Mouse (Mus musculus) limb, embryonic 12.5 days (tissue): ENCODE measurements around the gene Actn3. TPM values are rescaled to one million over a fixed set of nuclear protein-coding genes. Genes with fewer than 3 reads are reported as not detected.

ENCODE experiments used
- ATAC-seq: fragments of 200-750 bp; cut with Nextera tagmentation; 2 replicates; pipeline ENCODE4 v1.8.0; 2017; ENCODE audit warnings: low read depth, moderate TSS enrichment; ENCODE audit not compliant: insufficient number of reproducible peaks, insufficient read depth, low FRiP score, low TSS enrichment
- H3K27ac ChIP-seq: fragments of 300-500 bp; sonication (generic); 2 replicates; pipeline ENCODE4 v1.5.1; 2016; ENCODE audit warnings: mild to moderate bottlenecking, moderate library complexity
- H3K27me3 ChIP-seq: fragments of 300-500 bp; sonication (generic); 2 replicates; pipeline ENCODE4 v1.6.1; 2016; ENCODE audit warnings: mild to moderate bottlenecking, moderate library complexity
- H3K36me3 ChIP-seq: fragments of 300-500 bp; sonication (generic); 2 replicates; pipeline ENCODE4 v1.6.1; 2016; ENCODE audit warnings: mild to moderate bottlenecking, moderate library complexity
- H3K4me1 ChIP-seq: fragments of 300-500 bp; sonication (generic); replicated peaks from 2 replicates; pipeline ENCODE4 v1.6.1; 2016
- H3K4me2 ChIP-seq: fragments of 300-500 bp; sonication (generic); 2 replicates; pipeline ENCODE4 v1.6.1; 2016; ENCODE audit warnings: mild to moderate bottlenecking, moderate library complexity
- H3K4me3 ChIP-seq: fragments of 300-500 bp; sonication (generic); replicated peaks from 2 replicates; pipeline ENCODE4 v1.5.1; 2016; ENCODE audit warnings: mild to moderate bottlenecking
- H3K9ac ChIP-seq: fragments of 300-500 bp; sonication (generic); replicated peaks from 2 replicates; pipeline ENCODE4 v1.6.1; 2016; ENCODE audit warnings: mild to moderate bottlenecking, moderate library complexity
- H3K9me3 ChIP-seq: fragments of 300-500 bp; sonication (generic); 2 replicates; pipeline ENCODE4 v1.6.1; 2016; ENCODE audit warnings: mild to moderate bottlenecking, moderate library complexity
- WGBS: fragments of 180-500 bp; shearing (Covaris S2); methylation state at CpG from one replicate; pipeline ENCODE4 v1.1.7; 2016; 5-methylcytosine and 5-hydroxymethylcytosine counted together
- polyA plus RNA-seq: library from polyadenylated mRNA; unstranded; fragments of >200 nt; fragmentation: Nextera tagmentation; extraction: Ambion mirVana; gene quantifications from 2 replicates; pipeline ENCODE4 v1.2.1, GENCODE M21; 2016

Actn3 gene
- polyA plus RNA-seq, 1 experiment from 2014 or later = 9.0 TPM

DNA sequence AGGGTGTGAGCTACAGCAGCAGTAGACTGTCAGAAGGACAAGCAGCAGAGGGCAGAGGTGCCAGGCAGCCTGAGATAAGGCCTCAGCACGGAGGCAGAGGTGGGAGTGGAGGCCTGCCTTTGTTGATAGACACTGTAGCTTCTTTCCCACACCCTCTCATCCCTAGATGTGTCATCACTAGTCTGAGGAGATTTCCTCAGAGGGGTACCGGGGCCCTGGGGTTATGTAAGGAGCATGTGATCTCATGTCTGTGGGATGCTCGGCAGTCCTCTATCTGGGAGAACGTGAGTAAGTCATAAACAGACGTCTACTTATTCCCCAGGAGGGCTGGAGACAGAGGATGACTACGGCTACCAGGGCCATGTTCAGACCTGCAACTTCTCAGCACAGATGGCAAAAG lies 18.6 kb downstream of the Actn3 start:
- Histone ChIP-seq H3K9me3 (no peaks in the 10 kb centered on the region), H3K36me3 (peaks cover 12% of the 10 kb centered on the region; the same call in 1 of the 2 replicates), H3K27ac (no peak overlapping the region), H3K4me2 (no peak overlapping the region), H3K4me3 (no peak overlapping the region), H3K27me3 (peaks cover 12% of the 10 kb centered on the region; the same call in 1 of the 2 replicates), H3K9ac (no peak overlapping the region), H3K4me1 (peaks cover 12% of the 10 kb centered on the region)
- ATAC-seq = no peak
- 74% methylated on average over 6 of the region's 6 CpGs for WGBS

DNA sequence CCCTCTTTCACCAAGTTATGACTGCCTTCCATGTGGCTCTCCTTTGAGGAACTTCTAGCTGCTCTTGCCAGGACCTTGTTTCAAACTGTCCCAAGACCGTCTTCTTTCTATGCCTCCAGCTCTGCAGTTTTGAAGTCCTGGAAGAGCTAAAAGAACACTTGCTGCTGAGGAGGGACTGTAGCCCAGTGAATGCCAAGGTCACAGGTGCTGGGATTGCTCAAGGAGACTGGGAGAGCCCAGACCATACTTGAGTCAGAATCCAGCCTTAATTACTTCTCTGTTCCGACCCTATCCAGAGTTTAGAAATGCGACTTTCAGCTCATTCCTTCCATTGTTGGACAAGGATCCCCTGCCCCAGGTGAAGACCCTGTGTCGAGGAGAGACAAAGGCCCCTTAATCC lies 21.8 kb downstream of the Actn3 start:
- Histone ChIP-seq H3K36me3 (peaks cover 12% of the 10 kb centered on the region; the same call in 1 of the 2 replicates), H3K27ac (no peak overlapping the region), H3K4me1 (peaks cover 12% of the 10 kb centered on the region), H3K27me3 (peaks cover 7% of the 10 kb centered on the region; the same call in 1 of the 2 replicates), H3K9me3 (no peaks in the 10 kb centered on the region), H3K9ac (no peak overlapping the region; the same call in 1 of the 2 replicates), H3K4me3 (peak overlapping the region; percentile 66), H3K4me2 (peak overlapping the region; percentile 97)
- ATAC-seq = no peak
- 85% methylated on average over 4 of the region's 4 CpGs for WGBS

DNA sequence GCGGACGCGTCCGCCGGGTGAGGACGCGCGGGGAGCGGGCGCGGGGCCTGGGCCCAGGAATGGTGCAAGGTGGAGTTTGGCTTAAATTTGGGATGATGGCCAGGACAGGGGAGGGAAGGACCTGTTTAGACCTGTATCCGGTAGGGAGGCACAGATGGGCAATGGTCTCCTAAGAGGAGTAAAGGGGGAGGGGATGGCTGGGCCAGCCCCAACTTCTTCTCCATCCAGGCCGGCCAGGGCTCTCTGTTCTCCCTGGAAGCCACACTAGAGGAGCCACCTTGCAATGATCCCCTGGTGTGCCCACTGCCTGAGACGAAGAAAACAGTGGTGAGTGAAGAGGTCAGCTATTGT lies 22.3 kb downstream of the Actn3 start:
- WGBS = 2% methylated on average over 14 of the region's 14 CpGs
- Histone ChIP-seq H3K4me3 (peak overlapping the region; percentile 66), H3K27me3 (peaks cover 7% of the 10 kb centered on the region; the same call in 1 of the 2 replicates), H3K36me3 (peaks cover 10% of the 10 kb centered on the region; the same call in 1 of the 2 replicates), H3K4me1 (peaks cover 12% of the 10 kb centered on the region), H3K27ac (no peak overlapping the region), H3K9ac (peak overlapping the region; percentile 69), H3K4me2 (peak overlapping the region; percentile 97), H3K9me3 (no peaks in the 10 kb centered on the region)
- ATAC-seq = 0 out of 2 replicates have a peak, but pooled peaks have one; percentile 20

DNA sequence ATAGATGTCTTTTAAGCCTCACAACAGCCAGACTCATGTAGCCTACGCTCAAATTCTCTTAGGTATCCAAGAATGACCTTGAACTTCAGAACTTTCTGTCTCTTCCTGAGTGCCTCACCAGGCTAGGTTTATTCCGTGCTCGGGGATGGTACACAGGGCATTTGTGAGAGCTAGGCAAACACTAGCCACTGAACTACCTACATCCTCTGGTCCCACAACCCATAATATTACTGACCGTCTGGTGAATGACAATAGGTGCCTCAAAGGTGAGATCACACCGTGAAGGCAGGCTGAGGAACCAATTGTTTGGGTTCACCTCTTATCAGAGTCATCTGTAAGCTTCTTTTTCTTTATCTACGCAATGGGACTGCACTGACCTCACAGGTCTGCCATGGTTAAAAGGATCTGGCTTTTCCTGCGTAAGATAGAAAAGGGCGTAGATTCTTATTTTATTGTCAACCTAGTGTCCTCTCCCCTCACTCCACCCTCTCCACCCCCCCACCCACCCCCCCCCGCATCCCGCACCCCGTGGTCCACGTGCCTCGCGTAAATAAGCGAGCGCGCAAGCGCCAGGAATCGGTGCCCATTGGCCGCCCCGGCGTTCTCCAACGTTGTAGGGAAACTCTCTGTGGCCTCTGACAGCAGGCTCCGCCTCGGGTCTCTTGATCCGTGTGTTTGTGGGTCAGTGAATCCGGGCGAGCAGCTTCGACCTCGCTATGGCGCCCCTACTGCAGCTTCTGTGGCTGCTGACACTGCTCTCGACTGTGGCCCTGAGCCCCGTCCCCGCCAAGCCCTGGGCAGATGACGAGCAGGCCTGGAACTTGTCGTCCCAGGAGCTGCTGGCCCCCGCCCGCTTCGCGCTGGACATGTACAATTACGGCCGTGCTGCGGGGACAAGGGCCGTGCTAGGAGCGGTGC lies 22.9 kb downstream of the Actn3 start, which contains the start of gene Ctsf:
Ctsf (plus strand) TSS at position 579 of the 918 bp plus-strand sequence.
- peaks cover 7% of the 10 kb centered on the region; the same call in 1 of the 2 replicates for H3K36me3 ChIP-seq
- peaks cover 12% of the 10 kb centered on the region for H3K4me1 ChIP-seq
- H3K4me3 ChIP-seq = peak within 1 kb of the TSS; percentile 66
- H3K4me2 ChIP-seq = peak within 1 kb of the TSS; percentile 97
- H3K27me3 ChIP-seq = peaks cover 7% of the 10 kb centered on the region; the same call in 1 of the 2 replicates
- peak within 1 kb of the TSS; percentile 69 for H3K9ac ChIP-seq
- H3K27ac ChIP-seq = no peak within 1 kb of the TSS
- WGBS = 5% methylated on average over 45 of the region's 45 CpGs
- H3K9me3 ChIP-seq = no peaks in the 10 kb centered on the region
- peak; percentile 63; the same call in 1 of the 2 replicates for ATAC-seq

GRCm38 (mm10) chr19:4850281-4850680 lies 27.4 kb downstream of the Actn3 start:
- Histone ChIP-seq H3K9me3 (no peaks in the 10 kb centered on the region), H3K27me3 (peaks cover 7% of the 10 kb centered on the region; the same call in 1 of the 2 replicates), H3K4me1 (peaks cover 4% of the 10 kb centered on the region), H3K4me3 (no peak overlapping the region), H3K27ac (no peak overlapping the region), H3K9ac (no peak overlapping the region), H3K36me3 (no peaks in the 10 kb centered on the region), H3K4me2 (no peak overlapping the region)
- no peak for ATAC-seq
- whole genome bisulfite sequencing = 55% methylated on average over 5 of the region's 5 CpGs

GRCm38 (mm10) chr19:4849800-4850199 lies 27.9 kb downstream of the Actn3 start:
- no peak overlapping the region for H3K27ac ChIP-seq
- H3K27me3 ChIP-seq = peaks cover 7% of the 10 kb centered on the region; the same call in 1 of the 2 replicates
- 0 out of 2 replicates have a peak, but pooled peaks cover 3% of the 10 kb centered on the region for H3K4me1 ChIP-seq
- ATAC-seq = no peak
- WGBS = 49% methylated on average over 4 of the region's 4 CpGs
- H3K4me2 ChIP-seq = no peak overlapping the region
- H3K9ac ChIP-seq = no peak overlapping the region
- no peaks in the 10 kb centered on the region for H3K9me3 ChIP-seq
- H3K4me3 ChIP-seq = no peak overlapping the region
- no peaks in the 10 kb centered on the region for H3K36me3 ChIP-seq

GRCm38 (mm10) chr19:4847490-4847889 lies 30.2 kb downstream of the Actn3 start:
- WGBS = 31% methylated on average over 7 of the region's 7 CpGs
- Histone ChIP-seq H3K27me3 (peaks cover 14% of the 10 kb centered on the region; the same call in 1 of the 2 replicates), H3K36me3 (no peaks in the 10 kb centered on the region), H3K27ac (no peak overlapping the region), H3K4me1 (no peaks in the 10 kb centered on the region), H3K9ac (no peak overlapping the region), H3K4me3 (no peak overlapping the region), H3K4me2 (no peak overlapping the region), H3K9me3 (no peaks in the 10 kb centered on the region)
- no peak for ATAC-seq

DNA sequence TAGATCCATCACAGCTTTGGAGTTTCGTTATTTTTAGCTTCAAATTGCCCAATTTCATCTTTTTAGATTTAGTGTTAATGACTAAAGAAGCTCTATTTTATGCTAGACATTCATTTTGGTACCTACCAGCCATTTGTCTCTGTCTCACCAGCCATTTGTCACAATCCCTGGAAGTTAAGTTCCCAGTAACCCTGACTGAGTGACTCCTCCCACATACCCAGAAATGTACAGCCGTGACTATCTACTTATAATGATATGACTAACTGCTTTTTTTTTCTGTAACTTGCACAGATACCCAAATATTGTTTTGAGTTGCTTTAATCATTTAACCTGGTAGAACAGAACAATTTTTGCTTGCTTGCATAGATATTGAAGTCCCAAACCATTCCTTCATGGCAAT lies 31.9 kb downstream of the Actn3 start:
- H3K27ac ChIP-seq = no peak overlapping the region
- H3K9ac ChIP-seq = no peak overlapping the region
- H3K4me2 ChIP-seq = no peak overlapping the region
- H3K27me3 ChIP-seq = peaks cover 30% of the 10 kb centered on the region
- no peaks in the 10 kb centered on the region for H3K9me3 ChIP-seq
- 71% methylated on average over 2 of the region's 2 CpGs for WGBS
- ATAC-seq = no peak
- H3K4me1 ChIP-seq = no peaks in the 10 kb centered on the region
- no peak overlapping the region for H3K4me3 ChIP-seq
- H3K36me3 ChIP-seq = no peaks in the 10 kb centered on the region

DNA sequence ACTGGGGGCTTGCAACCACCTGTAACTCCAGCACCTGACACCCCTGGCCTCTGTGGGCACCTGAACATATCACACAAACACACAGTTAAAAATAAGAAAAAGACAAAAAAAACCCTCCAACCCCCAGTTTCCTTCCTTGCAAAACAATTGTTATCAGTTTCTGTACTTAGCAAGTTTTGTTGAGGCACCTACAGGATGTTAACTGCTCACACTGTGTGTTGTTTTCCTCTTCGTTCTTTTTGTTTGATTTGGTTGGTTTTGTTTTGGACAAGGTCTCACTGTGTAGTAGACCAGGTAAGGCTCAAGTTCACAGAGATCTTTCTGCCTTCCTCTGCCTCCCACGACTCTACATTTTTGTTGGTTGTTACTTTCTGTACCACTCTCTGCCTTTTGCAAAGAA lies 35.1 kb downstream of the Actn3 start:
- no peak for ATAC-seq
- Histone ChIP-seq H3K4me1 (peaks cover 14% of the 10 kb centered on the region), H3K4me3 (no peak overlapping the region), H3K9me3 (no peaks in the 10 kb centered on the region), H3K9ac (no peak overlapping the region), H3K27ac (no peak overlapping the region), H3K36me3 (no peaks in the 10 kb centered on the region), H3K27me3 (peaks cover 38% of the 10 kb centered on the region), H3K4me2 (no peak overlapping the region)
- WGBS = 72% methylated on average over 2 of the region's 2 CpGs

DNA sequence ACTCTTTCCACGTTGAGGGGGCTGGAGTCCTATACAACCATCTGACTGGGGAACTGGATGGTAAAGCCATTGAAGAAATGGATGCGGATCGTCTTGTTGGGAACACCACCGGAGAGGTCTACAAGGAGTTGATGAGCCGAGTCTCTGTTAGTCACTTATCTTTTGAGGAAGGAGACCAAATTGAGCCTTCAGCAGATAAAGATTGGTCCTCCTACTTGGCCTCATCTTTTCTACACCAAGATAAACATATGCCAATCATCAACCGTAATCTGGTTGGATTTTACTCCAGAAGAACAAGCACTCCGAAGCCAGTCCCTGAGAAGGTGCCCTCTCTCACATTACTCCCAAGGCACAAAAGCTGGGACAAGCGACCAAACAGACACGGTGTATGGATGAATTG lies 36.9 kb downstream of the Actn3 start:
- Histone ChIP-seq H3K27me3 (peaks cover 38% of the 10 kb centered on the region), H3K9me3 (no peaks in the 10 kb centered on the region), H3K4me2 (no peak overlapping the region), H3K4me3 (no peak overlapping the region), H3K36me3 (peaks cover 4% of the 10 kb centered on the region; the same call in 1 of the 2 replicates), H3K9ac (no peak overlapping the region), H3K27ac (no peak overlapping the region), H3K4me1 (peaks cover 14% of the 10 kb centered on the region)
- no peak for ATAC-seq
- WGBS = 84% methylated on average over 9 of the region's 9 CpGs

DNA sequence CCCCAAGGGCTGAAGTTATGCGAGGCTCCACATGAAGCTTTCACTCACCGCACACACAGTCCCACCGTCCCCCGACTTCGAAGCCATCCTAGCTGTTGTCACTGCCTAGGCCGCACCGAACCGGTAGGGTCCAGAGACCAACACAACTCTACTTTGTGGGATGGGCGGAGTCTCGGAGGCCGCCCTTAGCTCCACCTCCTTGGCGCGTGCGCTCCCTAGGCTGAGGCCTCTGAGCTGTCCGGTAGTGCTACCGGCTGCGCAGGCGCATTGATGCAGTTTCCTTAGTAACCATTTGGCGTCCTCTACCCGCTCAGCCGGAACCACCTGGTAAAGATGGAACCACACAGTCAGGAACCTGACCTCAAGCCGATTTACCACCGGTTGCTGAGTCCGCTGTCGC lies 38.6 kb downstream of the Actn3 start, which contains the start of the genes Ccs and Ccdc87:
Ccs (minus strand) TSS at position 184 of the 400 bp plus-strand sequence.
Ccdc87 (plus strand) TSS at position 218 of the 400 bp plus-strand sequence.
- H3K27ac ChIP-seq = no peak within 1 kb of the TSS
- peaks cover 38% of the 10 kb centered on the region for H3K27me3 ChIP-seq
- ATAC-seq = peak; percentile 99
- H3K36me3 ChIP-seq = peaks cover 4% of the 10 kb centered on the region; the same call in 1 of the 2 replicates
- H3K4me2 ChIP-seq = peak within 1 kb of the TSS; percentile 96
- no peaks in the 10 kb centered on the region for H3K9me3 ChIP-seq
- peak within 1 kb of the TSS; percentile 62 for H3K4me3 ChIP-seq
- WGBS = under 1% methylated on average over 25 of the region's 25 CpGs
- H3K9ac ChIP-seq = peak within 1 kb of the TSS; percentile 75
- peaks cover 14% of the 10 kb centered on the region for H3K4me1 ChIP-seq
